Mouse (Mus musculus) liver (tissue): ENCODE results near the gene Tirap.

Experiments
- DNase-seq: peaks from one replicate; pipeline ENCODE4 v3.0.0-alpha.2; 2020; ENCODE audit warnings: mixed read lengths

Gene Tirap

GRCm38 (mm10) chr9:35145829-35146228, 54.3 kb downstream of the Tirap start:
- no peak for DNase-seq

GRCm38 (mm10) chr9:35145118-35145517, 55.0 kb downstream of the Tirap start:
- DNase-seq: no peak

GRCm38 (mm10) chr9:35142221-35142620, 57.9 kb downstream of the Tirap start:
- DNase-seq: no peak

- DNase-seq: no peak
Measured at GRCm38 (mm10) chr9:35139231-35139744, 60.8 kb downstream of the Tirap start.

GRCm38 (mm10) chr9:35138029-35138428, 62.1 kb downstream of the Tirap start:
- DNase-seq: no peak

GRCm38 (mm10) chr9:35135575-35135974, 64.5 kb downstream of the Tirap start:
- no peak for DNase-seq
